Mouse (Mus musculus) limb, embryonic 14.5 days (tissue): ENCODE results near the gene Speer2. TPM values are rescaled to one million over a fixed set of nuclear protein-coding genes. Genes with fewer than 3 reads are reported as not detected.

Experiments used
- ATAC-seq: fragments of 200-750 bp; cut with Nextera tagmentation; 2 replicates; pipeline ENCODE4 v1.8.0; 2017; ENCODE audit warnings: low read depth, moderate number of reproducible peaks, moderate TSS enrichment; ENCODE audit not compliant: low FRiP score
- DNase-seq: peaks from one replicate; pipeline ENCODE4 v3.0.0-alpha.2; 2015; ENCODE audit warnings: low spot score
- H3K27ac ChIP-seq: fragments of 300-500 bp; sonication (generic); replicated peaks from 2 replicates; pipeline ENCODE4 v1.5.1; 2014; ENCODE audit warnings: low read depth, mild to moderate bottlenecking, low read length, moderate library complexity, mixed read lengths
- H3K27me3 ChIP-seq: fragments of 300-500 bp; sonication (generic); 2 replicates; pipeline ENCODE4 v1.6.1; 2014; ENCODE audit warnings: low read length, mixed read lengths; ENCODE audit not compliant: control insufficient read depth, insufficient read depth
- H3K36me3 ChIP-seq: fragments of 300-500 bp; sonication (generic); 2 replicates; pipeline ENCODE4 v1.6.1; 2014; ENCODE audit warnings: mild to moderate bottlenecking, low read length, moderate library complexity, mixed read lengths; ENCODE audit not compliant: control insufficient read depth, insufficient read depth
- H3K4me1 ChIP-seq: fragments of 300-500 bp; sonication (generic); 2 replicates; pipeline ENCODE4 v1.6.1; 2014; ENCODE audit warnings: antibody characterized with exemption, low read length, mixed read lengths; ENCODE audit not compliant: control insufficient read depth, insufficient read depth
- H3K4me2 ChIP-seq: fragments of 300-500 bp; sonication (generic); replicated peaks from 2 replicates; pipeline ENCODE4 v1.6.1; 2014; ENCODE audit warnings: low read depth, mild to moderate bottlenecking, low read length, moderate library complexity; ENCODE audit not compliant: severe bottlenecking
- H3K4me3 ChIP-seq: fragments of 300-500 bp; sonication (generic); replicated peaks from 2 replicates; pipeline ENCODE4 v1.5.1; 2014; ENCODE audit warnings: low read length
- H3K9ac ChIP-seq: fragments of 300-500 bp; sonication (generic); 2 replicates; pipeline ENCODE4 v1.6.1; 2014; ENCODE audit warnings: mild to moderate bottlenecking, low read depth, low read length, moderate library complexity; ENCODE audit not compliant: severe bottlenecking
- H3K9me3 ChIP-seq: fragments of 300-500 bp; sonication (generic); 2 replicates; pipeline ENCODE4 v1.6.1; 2016; ENCODE audit warnings: low read length; ENCODE audit not compliant: control insufficient read depth
- POLR2A ChIP-seq: fragments of 200-500 bp; IDR thresholded peaks from 2 replicates; pipeline ENCODE4 v1.8.0; 2012; ENCODE audit warnings: inconsistent platforms, mild to moderate bottlenecking, moderate library complexity, borderline replicate concordance; ENCODE audit not compliant: insufficient read depth, insufficient read length; ENCODE audit errors: extremely low read depth
- WGBS: fragments of 180-500 bp; shearing (Covaris S2); extraction: QIAGEN DNeasy Blood & Tissue Kit; methylation state at CpG from one replicate; pipeline ENCODE4 v1.1.7; 2014; 5-methylcytosine and 5-hydroxymethylcytosine counted together
- polyA plus RNA-seq, 2 experiments: library from polyadenylated mRNA; depleted of rRNA in 1 of 2; stranded (reverse) in 1 of 2; unstranded in 1 of 2; fragments of >200 nt; fragmentation: Nextera tagmentation in 1 of 2; extraction: Ambion mirVana in 1 of 2; gene quantifications; 2 replicates each; pipeline versions ENCODE4 v1.2.1 to v1.2.3; 2012 to 2014

Gene Speer2
- polyA plus RNA-seq (2012; rRNA removed): 0.06 TPM in 1 of 2 replicates, not detected in the other
- not detected in 2 replicates for polyA plus RNA-seq (2014; fragmentation: Nextera tagmentation; extraction: Ambion mirVana)

DNA sequence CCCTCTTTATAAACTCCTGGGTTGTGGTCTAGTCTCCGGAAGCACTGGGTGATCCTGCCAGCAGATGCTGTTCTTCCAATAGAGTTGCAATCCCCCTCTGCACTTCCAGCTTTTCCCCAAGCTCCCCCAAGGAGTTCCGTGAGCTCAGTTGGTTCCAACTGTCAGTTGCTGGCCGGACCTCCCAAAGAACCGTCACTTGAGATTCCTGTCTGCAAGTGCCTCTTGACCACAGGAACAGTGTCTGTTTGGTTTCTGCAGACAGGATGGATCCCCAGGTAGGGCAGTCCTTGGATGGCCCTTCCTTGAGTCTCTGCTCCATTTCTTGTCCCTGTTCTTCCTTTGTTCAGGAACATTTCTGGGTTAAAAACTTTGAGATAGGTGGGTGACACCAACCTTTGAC, at the start of gene Speer2:
Speer2 (minus strand) TSS at position 101 of the 400 bp plus-strand sequence.
- no peaks in the 10 kb centered on the region for H3K36me3 ChIP-seq
- H3K4me2 ChIP-seq: no peak within 1 kb of the TSS
- no peaks in the 10 kb centered on the region for H3K4me1 ChIP-seq
- WGBS: 85% methylated on average over 4 of the region's 4 CpGs
- ATAC-seq: no peak
- H3K27ac ChIP-seq: no peak within 1 kb of the TSS
- H3K4me3 ChIP-seq: no peak within 1 kb of the TSS
- H3K9ac ChIP-seq: no peak within 1 kb of the TSS
- no peaks in the 10 kb centered on the region for H3K27me3 ChIP-seq
- H3K9me3 ChIP-seq: no peaks in the 10 kb centered on the region
- DNase-seq: no peak
- no peak for TF ChIP-seq POLR2A

DNA sequence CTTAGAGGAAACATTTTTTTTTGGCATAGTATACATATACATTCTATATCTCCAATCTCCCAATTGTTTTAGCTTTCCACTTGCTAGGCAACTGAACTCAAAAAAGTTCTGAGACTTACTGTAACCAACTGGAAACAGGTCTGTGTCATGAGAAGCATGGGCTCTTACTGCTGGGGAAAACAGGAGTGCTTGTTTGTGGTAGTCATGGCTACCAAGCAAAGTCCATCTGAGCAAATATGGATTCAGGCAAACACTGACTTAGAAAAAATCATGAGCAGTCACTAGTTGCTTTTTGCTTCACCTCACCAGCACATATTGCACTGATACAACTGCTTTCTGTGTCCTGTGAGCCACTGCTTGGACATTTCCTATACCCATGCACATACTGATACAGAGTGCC, 40.8 kb upstream of the Speer2 start:
- no peak for TF ChIP-seq POLR2A
- Histone ChIP-seq H3K9ac (no peak overlapping the region), H3K36me3 (no peaks in the 10 kb centered on the region), H3K27me3 (no peaks in the 10 kb centered on the region), H3K4me3 (no peak overlapping the region), H3K4me1 (no peaks in the 10 kb centered on the region), H3K4me2 (no peak overlapping the region), H3K9me3 (no peaks in the 10 kb centered on the region), H3K27ac (no peak overlapping the region)
- DNase-seq (no peak), ATAC-seq (no peak)

DNA sequence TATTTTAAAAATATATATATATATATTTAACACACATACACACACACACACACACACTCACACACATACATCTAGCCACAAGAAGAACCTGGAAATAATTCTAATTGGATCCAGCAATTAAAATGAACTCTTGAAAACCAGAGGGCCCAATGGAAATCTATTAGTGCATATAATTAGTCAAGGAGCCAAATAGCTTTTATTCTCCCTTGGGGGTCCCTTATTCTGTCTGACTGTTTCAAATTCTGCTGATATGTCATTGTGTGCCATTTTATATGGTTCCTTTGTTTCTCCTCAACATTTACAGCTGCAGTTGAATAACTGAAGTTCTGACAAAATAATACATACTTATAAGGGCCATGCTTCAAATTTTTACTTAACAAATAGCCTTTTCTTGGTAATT, 17.2 kb upstream of the Speer2 start:
- DNase-seq (no peak), ATAC-seq (no peak)
- H3K4me3 ChIP-seq: no peak overlapping the region
- H3K4me1 ChIP-seq: no peaks in the 10 kb centered on the region
- H3K9me3 ChIP-seq: no peaks in the 10 kb centered on the region
- H3K27me3 ChIP-seq: no peaks in the 10 kb centered on the region
- no peak overlapping the region for H3K9ac ChIP-seq
- H3K36me3 ChIP-seq: no peaks in the 10 kb centered on the region
- H3K27ac ChIP-seq: no peak overlapping the region
- H3K4me2 ChIP-seq: no peak overlapping the region
- TF ChIP-seq POLR2A: no peak

DNA sequence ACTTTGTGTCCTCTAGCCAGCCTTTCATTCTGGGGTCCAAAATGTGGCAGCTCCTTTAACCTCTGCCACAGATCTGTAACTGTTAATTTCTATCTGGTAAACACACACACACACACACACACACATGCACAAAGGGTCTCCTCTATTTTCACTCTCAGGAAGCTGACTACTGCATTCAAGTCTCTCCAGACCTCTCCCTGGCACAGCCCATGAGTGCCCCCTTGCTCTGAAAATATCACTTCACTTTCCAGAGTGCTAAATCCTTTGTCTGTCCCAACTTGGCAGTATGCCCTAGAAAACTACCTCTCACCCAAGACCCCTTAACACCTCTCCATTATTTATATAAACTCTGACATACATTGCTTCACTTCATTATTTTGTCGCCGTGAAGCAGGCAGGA, 26.9 kb downstream of the Speer2 start:
- WGBS: 56% methylated on average over 2 of the region's 2 CpGs
- Histone ChIP-seq H3K36me3 (no peaks in the 10 kb centered on the region), H3K4me1 (no peaks in the 10 kb centered on the region), H3K4me3 (no peak overlapping the region), H3K9me3 (no peaks in the 10 kb centered on the region), H3K27me3 (no peaks in the 10 kb centered on the region), H3K27ac (no peak overlapping the region), H3K4me2 (no peak overlapping the region), H3K9ac (no peak overlapping the region)
- no peak for DNase-seq
- no peak for TF ChIP-seq POLR2A
- ATAC-seq: peak; percentile 6; the same call in 1 of the 2 replicates

DNA sequence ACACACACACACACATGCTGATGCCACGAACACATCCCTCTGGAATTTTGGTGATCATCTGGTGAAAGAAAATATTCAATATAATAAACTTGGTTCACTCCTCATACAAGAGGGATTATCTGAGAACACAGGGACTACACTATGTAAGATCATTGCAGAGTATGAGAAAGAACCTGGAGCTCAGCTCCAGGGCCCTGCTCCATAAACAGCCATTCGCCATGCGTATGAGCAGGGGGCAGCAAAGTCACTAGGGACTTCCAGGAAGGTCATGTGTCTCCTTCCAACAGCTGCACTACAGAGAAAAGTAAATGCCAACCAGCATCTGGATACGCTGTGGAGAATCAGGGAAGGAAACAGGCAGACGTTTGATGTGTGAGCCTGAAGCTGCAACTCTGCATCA, 49.9 kb downstream of the Speer2 start:
- ATAC-seq: peak; percentile 55; the same call in 1 of the 2 replicates
- H3K27ac ChIP-seq: no peak overlapping the region
- H3K9me3 ChIP-seq: no peaks in the 10 kb centered on the region
- H3K4me1 ChIP-seq: no peaks in the 10 kb centered on the region
- H3K36me3 ChIP-seq: no peaks in the 10 kb centered on the region
- no peak overlapping the region for H3K4me2 ChIP-seq
- no peak overlapping the region for H3K9ac ChIP-seq
- no peak for DNase-seq
- WGBS: 40% methylated on average over 5 of the region's 5 CpGs
- no peak for TF ChIP-seq POLR2A
- no peaks in the 10 kb centered on the region for H3K27me3 ChIP-seq
- H3K4me3 ChIP-seq: no peak overlapping the region
